Mouse (Mus musculus) limb, embryonic 12.5 days (tissue): ENCODE results near the gene Tmprss6. TPM values are rescaled to one million over a fixed set of nuclear protein-coding genes. Genes with fewer than 3 reads are reported as not detected.

Experiments used
- ATAC-seq: fragments of 200-750 bp; cut with Nextera tagmentation; 2 replicates; pipeline ENCODE4 v1.8.0; 2017; ENCODE audit warnings: low read depth, moderate TSS enrichment; ENCODE audit not compliant: insufficient number of reproducible peaks, insufficient read depth, low FRiP score, low TSS enrichment
- H3K27ac ChIP-seq: fragments of 300-500 bp; sonication (generic); 2 replicates; pipeline ENCODE4 v1.5.1; 2016; ENCODE audit warnings: mild to moderate bottlenecking, moderate library complexity
- H3K27me3 ChIP-seq: fragments of 300-500 bp; sonication (generic); 2 replicates; pipeline ENCODE4 v1.6.1; 2016; ENCODE audit warnings: mild to moderate bottlenecking, moderate library complexity
- H3K36me3 ChIP-seq: fragments of 300-500 bp; sonication (generic); 2 replicates; pipeline ENCODE4 v1.6.1; 2016; ENCODE audit warnings: mild to moderate bottlenecking, moderate library complexity
- H3K4me1 ChIP-seq: fragments of 300-500 bp; sonication (generic); replicated peaks from 2 replicates; pipeline ENCODE4 v1.6.1; 2016
- H3K4me2 ChIP-seq: fragments of 300-500 bp; sonication (generic); 2 replicates; pipeline ENCODE4 v1.6.1; 2016; ENCODE audit warnings: mild to moderate bottlenecking, moderate library complexity
- H3K4me3 ChIP-seq: fragments of 300-500 bp; sonication (generic); replicated peaks from 2 replicates; pipeline ENCODE4 v1.5.1; 2016; ENCODE audit warnings: mild to moderate bottlenecking
- H3K9ac ChIP-seq: fragments of 300-500 bp; sonication (generic); replicated peaks from 2 replicates; pipeline ENCODE4 v1.6.1; 2016; ENCODE audit warnings: mild to moderate bottlenecking, moderate library complexity
- H3K9me3 ChIP-seq: fragments of 300-500 bp; sonication (generic); 2 replicates; pipeline ENCODE4 v1.6.1; 2016; ENCODE audit warnings: mild to moderate bottlenecking, moderate library complexity
- WGBS: fragments of 180-500 bp; shearing (Covaris S2); methylation state at CpG from one replicate; pipeline ENCODE4 v1.1.7; 2016; 5-methylcytosine and 5-hydroxymethylcytosine counted together
- polyA plus RNA-seq: library from polyadenylated mRNA; unstranded; fragments of >200 nt; fragmentation: Nextera tagmentation; extraction: Ambion mirVana; gene quantifications from 2 replicates; pipeline ENCODE4 v1.2.1, GENCODE M21; 2016

The Tmprss6 gene
- polyA plus RNA-seq = 0.10 TPM in 1 of 2 replicates, not detected in the other

GRCm38 (mm10) chr15:78468379-78468937 lies at the start of gene Tmprss6:
TSS of gene Tmprss6 (minus strand) at chr15:78468634.
- Histone ChIP-seq H3K4me1 (no peaks in the 10 kb centered on the region), H3K27ac (no peak within 1 kb of the TSS), H3K27me3 (no peaks in the 10 kb centered on the region; the same call in 1 of the 2 replicates), H3K9me3 (no peaks in the 10 kb centered on the region), H3K9ac (no peak within 1 kb of the TSS), H3K36me3 (no peaks in the 10 kb centered on the region), H3K4me3 (no peak within 1 kb of the TSS), H3K4me2 (no peak within 1 kb of the TSS)
- no peak for ATAC-seq
- WGBS = 74% methylated on average over 7 of the region's 7 CpGs

DNA sequence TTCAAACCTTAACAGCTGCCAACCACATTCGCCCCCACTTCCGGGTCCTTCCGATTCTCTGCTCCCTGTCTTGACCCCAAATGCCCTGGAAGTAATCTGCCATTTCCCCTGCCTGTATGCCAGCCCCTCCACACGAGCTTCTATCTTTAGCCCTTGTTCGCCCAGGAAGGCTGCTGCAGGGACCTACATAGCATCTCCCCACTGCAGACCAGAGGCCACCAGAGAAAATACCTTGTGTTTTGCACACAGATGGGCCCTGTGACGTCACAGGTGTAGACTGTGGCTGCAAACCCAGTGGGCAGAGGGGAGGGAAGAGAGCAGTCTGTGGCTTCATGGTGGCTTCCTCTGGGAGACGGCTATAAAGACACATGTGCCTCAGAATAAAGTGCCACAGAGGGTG lies 49.8 kb upstream of the Tmprss6 start:
- H3K27me3 ChIP-seq = no peaks in the 10 kb centered on the region
- H3K4me2 ChIP-seq = no peak overlapping the region
- no peak overlapping the region for H3K4me3 ChIP-seq
- H3K4me1 ChIP-seq = peaks cover 33% of the 10 kb centered on the region
- no peak for ATAC-seq
- H3K9me3 ChIP-seq = no peaks in the 10 kb centered on the region
- 46% methylated on average over 7 of the region's 7 CpGs for WGBS
- H3K36me3 ChIP-seq = no peaks in the 10 kb centered on the region
- no peak overlapping the region for H3K27ac ChIP-seq
- H3K9ac ChIP-seq = no peak overlapping the region; the same call in 1 of the 2 replicates

- Histone ChIP-seq H3K36me3 (no peaks in the 10 kb centered on the region), H3K4me1 (peaks cover 33% of the 10 kb centered on the region), H3K27ac (no peak overlapping the region), H3K27me3 (no peaks in the 10 kb centered on the region), H3K9me3 (no peaks in the 10 kb centered on the region), H3K4me3 (no peak overlapping the region), H3K9ac (no peak overlapping the region), H3K4me2 (no peak overlapping the region)
- 75% methylated on average over 6 of the region's 6 CpGs for WGBS
- ATAC-seq = no peak
Measured at GRCm38 (mm10) chr15:78515759-78516158, 47.3 kb upstream of the Tmprss6 start.

DNA sequence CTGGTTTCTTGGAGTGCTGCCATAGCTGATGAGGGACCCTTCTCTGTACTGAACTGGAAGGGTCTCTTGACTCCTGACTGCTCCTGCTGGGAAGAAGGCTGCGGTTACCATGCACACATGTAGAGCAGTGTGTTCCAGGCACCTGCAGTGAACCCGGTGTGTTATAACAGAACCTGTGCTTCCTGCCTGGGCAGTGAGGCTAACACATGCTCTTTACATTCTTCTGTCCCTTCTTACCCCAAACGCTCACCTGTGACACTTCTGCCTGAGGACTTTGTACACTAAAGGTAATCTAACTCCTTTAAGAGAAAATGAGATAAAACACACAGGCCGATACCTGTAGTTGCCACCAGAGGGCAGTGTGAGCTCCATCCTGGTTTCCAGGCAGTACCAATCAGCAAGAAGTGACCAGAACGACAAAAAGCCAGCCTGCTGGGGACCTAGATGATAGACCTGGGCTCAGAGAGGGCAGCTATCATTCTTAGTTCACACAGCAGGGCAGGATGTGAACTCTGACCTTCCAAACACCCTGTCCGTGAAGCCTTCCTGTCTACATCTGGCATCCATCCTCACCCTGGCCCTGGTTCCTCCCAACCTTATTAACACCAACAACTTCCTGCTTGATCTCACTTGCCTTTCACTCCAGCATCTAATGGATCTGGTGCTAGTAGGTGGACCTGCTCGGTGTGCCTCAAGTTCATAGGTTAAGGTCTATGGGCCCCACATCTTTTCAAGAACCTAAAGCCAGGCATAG lies 46.1 kb upstream of the Tmprss6 start:
- no peak overlapping the region for H3K9ac ChIP-seq
- no peak overlapping the region for H3K4me2 ChIP-seq

GRCm38 (mm10) chr15:78513019-78513418 lies 44.6 kb upstream of the Tmprss6 start:
- no peak overlapping the region for H3K9ac ChIP-seq
- H3K4me1 ChIP-seq = peaks cover 30% of the 10 kb centered on the region
- H3K4me3 ChIP-seq = no peak overlapping the region
- no peak for ATAC-seq
- H3K27ac ChIP-seq = no peak overlapping the region
- no peaks in the 10 kb centered on the region for H3K36me3 ChIP-seq
- H3K4me2 ChIP-seq = no peak overlapping the region
- no peaks in the 10 kb centered on the region for H3K27me3 ChIP-seq
- no peaks in the 10 kb centered on the region for H3K9me3 ChIP-seq
- 88% methylated on average over 14 of the region's 14 CpGs for WGBS

More for the DNA sequence above, 46.1 kb upstream of the Tmprss6 start:
- H3K36me3 ChIP-seq = no peaks in the 10 kb centered on the region
- peak overlapping the region; percentile 58; the same call in 1 of the 2 replicates for H3K27ac ChIP-seq
- no peak overlapping the region for H3K4me3 ChIP-seq
- peaks cover 35% of the 10 kb centered on the region for H3K4me1 ChIP-seq
- H3K27me3 ChIP-seq = no peaks in the 10 kb centered on the region
- no peak for ATAC-seq
- WGBS = 24% methylated on average over 7 of the region's 7 CpGs
- H3K9me3 ChIP-seq = no peaks in the 10 kb centered on the region

DNA sequence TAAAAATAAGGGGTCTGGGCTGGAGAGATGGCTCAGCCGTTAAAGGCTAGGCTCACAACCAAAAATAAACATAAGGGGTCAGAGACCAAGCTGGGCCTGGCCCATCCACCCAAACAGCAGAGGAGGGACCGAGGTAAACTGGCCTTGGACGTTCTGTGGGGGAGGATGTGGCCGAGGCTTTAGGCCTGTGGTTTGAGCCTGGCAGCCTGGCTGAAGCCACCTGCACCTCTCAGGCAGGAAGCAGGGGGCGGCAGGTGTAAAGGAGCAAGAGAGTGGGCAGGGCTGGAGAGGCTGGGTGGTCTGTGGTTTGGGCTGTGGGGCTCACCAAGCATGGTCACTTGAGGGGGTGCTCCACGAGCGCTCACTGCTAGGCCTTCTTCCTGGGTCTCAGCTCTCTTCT lies 43.5 kb upstream of the Tmprss6 start:
- no peak overlapping the region for H3K4me3 ChIP-seq
- no peak for ATAC-seq
- WGBS = 80% methylated on average over 7 of the region's 7 CpGs

GRCm38 (mm10) chr15:78510736-78511135 lies 42.3 kb upstream of the Tmprss6 start:
- H3K9me3 ChIP-seq = no peaks in the 10 kb centered on the region
- ATAC-seq = no peak
- no peak overlapping the region for H3K27ac ChIP-seq
- H3K4me2 ChIP-seq = no peak overlapping the region
- H3K9ac ChIP-seq = no peak overlapping the region
- no peak overlapping the region for H3K4me3 ChIP-seq
- H3K4me1 ChIP-seq = peaks cover 23% of the 10 kb centered on the region
- WGBS = 90% methylated on average over 6 of the region's 6 CpGs
- H3K27me3 ChIP-seq = no peaks in the 10 kb centered on the region
- no peaks in the 10 kb centered on the region for H3K36me3 ChIP-seq

More for the DNA sequence above, 43.5 kb upstream of the Tmprss6 start:
- Histone ChIP-seq H3K9ac (no peak overlapping the region), H3K36me3 (no peaks in the 10 kb centered on the region), H3K4me1 (peaks cover 26% of the 10 kb centered on the region), H3K27ac (no peak overlapping the region), H3K4me2 (no peak overlapping the region), H3K27me3 (no peaks in the 10 kb centered on the region), H3K9me3 (no peaks in the 10 kb centered on the region)

DNA sequence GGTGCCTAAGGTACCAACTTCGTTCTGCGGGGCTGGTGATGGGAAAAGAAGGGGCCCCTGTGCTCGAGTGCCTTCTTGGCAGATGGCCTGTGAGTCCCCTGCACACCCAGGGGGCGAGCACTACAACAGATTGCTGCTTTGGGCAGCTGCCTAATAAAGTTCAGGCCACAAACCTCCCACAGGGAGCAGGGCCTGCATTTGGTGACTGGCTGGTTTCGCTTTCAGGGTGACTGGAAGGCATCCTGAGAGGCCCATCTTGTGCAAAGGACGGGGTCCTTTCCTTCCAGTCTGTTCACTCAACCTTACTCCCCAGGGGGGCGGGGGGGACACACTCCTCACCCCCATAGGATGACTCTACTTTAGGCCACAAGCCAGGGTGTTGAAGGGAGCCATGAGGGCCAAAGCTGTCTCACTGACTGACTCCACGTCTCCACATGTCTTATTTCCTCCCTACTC lies 41.7 kb upstream of the Tmprss6 start:
- 0 out of 2 replicates have a peak overlapping the region, but pooled peaks have one; percentile 27 for H3K9ac ChIP-seq
- no peaks in the 10 kb centered on the region for H3K36me3 ChIP-seq
- 53% methylated on average over 8 of the region's 8 CpGs for WGBS
- peak overlapping the region; percentile 30 for H3K4me2 ChIP-seq
- H3K4me1 ChIP-seq = peaks cover 18% of the 10 kb centered on the region
- H3K4me3 ChIP-seq = no peak overlapping the region
- no peaks in the 10 kb centered on the region for H3K9me3 ChIP-seq
- no peaks in the 10 kb centered on the region for H3K27me3 ChIP-seq
- no peak for ATAC-seq
- 0 out of 2 replicates have a peak overlapping the region, but pooled peaks have one; percentile 23 for H3K27ac ChIP-seq

DNA sequence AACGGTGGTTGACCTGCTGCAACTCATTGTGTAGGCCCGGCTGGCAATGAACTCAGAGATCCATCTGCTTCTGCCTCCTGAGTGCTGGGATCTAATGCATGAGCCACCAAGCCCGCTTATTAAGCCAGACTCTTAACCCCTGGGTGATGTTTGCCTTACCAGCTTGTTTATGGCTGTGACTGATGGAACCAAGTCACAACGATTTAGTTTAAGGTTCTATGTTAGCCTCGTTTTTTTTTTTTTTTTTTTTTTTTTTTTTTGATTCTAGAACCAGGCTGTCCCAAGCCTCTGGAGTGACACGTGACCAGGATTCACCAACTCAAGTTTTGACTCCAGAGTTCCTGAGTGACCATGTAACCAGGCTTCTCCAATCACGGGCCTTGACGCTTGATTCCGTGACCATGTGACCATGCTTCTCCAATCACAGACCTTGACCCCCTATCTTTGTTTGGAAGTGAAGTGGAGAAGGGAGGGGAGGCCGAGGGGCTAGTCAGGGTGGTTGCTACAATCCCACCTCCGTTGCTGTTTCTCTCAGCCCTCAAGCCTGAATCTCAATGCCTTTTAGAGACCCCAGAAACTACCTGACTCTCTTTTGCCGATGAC lies 41.0 kb upstream of the Tmprss6 start:
- H3K9ac ChIP-seq = 0 out of 2 replicates have a peak overlapping the region, but pooled peaks have one; percentile 27
- WGBS = 41% methylated on average over 12 of the region's 12 CpGs
- no peak overlapping the region for H3K4me3 ChIP-seq
- ATAC-seq = no peak
- peak overlapping the region; percentile 30 for H3K4me2 ChIP-seq
- H3K27me3 ChIP-seq = no peaks in the 10 kb centered on the region
- H3K9me3 ChIP-seq = peaks cover 7% of the 10 kb centered on the region
- H3K36me3 ChIP-seq = no peaks in the 10 kb centered on the region
- peaks cover 12% of the 10 kb centered on the region for H3K4me1 ChIP-seq
- H3K27ac ChIP-seq = 0 out of 2 replicates have a peak overlapping the region, but pooled peaks have one; percentile 23

DNA sequence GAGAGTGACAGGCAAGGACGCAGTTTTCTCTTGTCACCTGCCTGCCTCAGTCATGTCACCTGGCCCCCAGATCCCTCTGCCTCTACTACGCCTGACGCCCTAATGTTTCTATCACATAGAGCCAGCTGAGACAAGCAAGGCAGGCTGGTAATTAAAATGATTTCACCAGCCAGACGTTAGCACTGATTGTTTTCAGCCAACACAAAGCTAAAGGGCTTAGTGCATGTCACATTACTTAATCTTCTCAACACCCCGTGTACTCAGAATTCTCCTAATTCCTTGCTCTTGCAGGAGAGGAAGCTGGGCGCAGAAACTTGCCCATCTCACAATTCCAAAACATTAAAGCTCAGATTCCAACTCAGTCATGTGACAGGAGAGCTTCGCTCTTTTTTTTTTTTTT lies 40.0 kb upstream of the Tmprss6 start:
- 65% methylated on average over 7 of the region's 7 CpGs for WGBS
- Histone ChIP-seq H3K9me3 (peaks cover 9% of the 10 kb centered on the region), H3K4me1 (peaks cover 7% of the 10 kb centered on the region), H3K4me3 (no peak overlapping the region), H3K27me3 (no peaks in the 10 kb centered on the region), H3K27ac (no peak overlapping the region), H3K4me2 (no peak overlapping the region), H3K36me3 (no peaks in the 10 kb centered on the region), H3K9ac (no peak overlapping the region)
- ATAC-seq = no peak

GRCm38 (mm10) chr15:78505541-78505940 lies 37.1 kb upstream of the Tmprss6 start:
- no peak overlapping the region for H3K4me2 ChIP-seq
- peaks cover 9% of the 10 kb centered on the region for H3K9me3 ChIP-seq
- H3K27me3 ChIP-seq = no peaks in the 10 kb centered on the region
- no peak overlapping the region for H3K9ac ChIP-seq
- no peaks in the 10 kb centered on the region for H3K36me3 ChIP-seq
- no peak for ATAC-seq
- H3K4me3 ChIP-seq = no peak overlapping the region
- H3K27ac ChIP-seq = no peak overlapping the region
- H3K4me1 ChIP-seq = peaks cover 7% of the 10 kb centered on the region
- 80% methylated on average over 3 of the region's 3 CpGs for WGBS
